Mouse (Mus musculus) liver, embryonic 11.5 days (tissue): ENCODE data around the gene Cutal. TPM values are rescaled to one million over a fixed set of nuclear protein-coding genes. Genes with fewer than 3 reads are reported as not detected.
"Not testable (repeated sequence)": the region's sequence is repeated elsewhere in the genome, so short reads cannot be mapped to it uniquely, and the experiment has no call there.

Source experiments
- ATAC-seq: fragments of 200-750 bp; cut with Nextera tagmentation; replicated peaks from 2 replicates; pipeline ENCODE4 v1.8.0; 2017; ENCODE audit warnings: moderate number of reproducible peaks, mild to moderate bottlenecking, moderate TSS enrichment, moderate library complexity; ENCODE audit not compliant: low FRiP score
- DNase-seq: peaks from one replicate; pipeline ENCODE4 v3.0.0-alpha.2; 2017; ENCODE audit warnings: low spot score
- H3K27ac ChIP-seq: fragments of 300-500 bp; sonication (generic); 2 replicates; pipeline ENCODE4 v1.5.1; 2014; ENCODE audit warnings: mild to moderate bottlenecking, low read depth, low read length, control low read depth
- H3K27me3 ChIP-seq: fragments of 300-500 bp; sonication (generic); replicated peaks from 2 replicates; pipeline ENCODE4 v1.6.1; 2014; ENCODE audit warnings: low read length, mixed read lengths; ENCODE audit not compliant: control insufficient read depth, insufficient read depth
- H3K36me3 ChIP-seq: fragments of 300-500 bp; sonication (generic); 2 replicates; pipeline ENCODE4 v1.6.1; 2014; ENCODE audit warnings: mild to moderate bottlenecking, low read length, moderate library complexity, mixed read lengths; ENCODE audit not compliant: control insufficient read depth, insufficient read depth
- H3K4me1 ChIP-seq: fragments of 300-500 bp; sonication (generic); replicated peaks from 2 replicates; pipeline ENCODE4 v1.6.1; 2014; ENCODE audit warnings: low read length, mixed read lengths; ENCODE audit not compliant: control insufficient read depth, insufficient read depth
- H3K4me2 ChIP-seq: fragments of 300-500 bp; sonication (generic); 2 replicates; pipeline ENCODE4 v1.6.1; 2014; ENCODE audit warnings: mild to moderate bottlenecking, control low read depth, moderate library complexity
- H3K4me3 ChIP-seq: fragments of 300-500 bp; sonication (generic); 2 replicates; pipeline ENCODE4 v1.5.1; 2014; ENCODE audit warnings: low read depth, low read length, control low read depth
- H3K9ac ChIP-seq: fragments of 300-500 bp; sonication (generic); 2 replicates; pipeline ENCODE4 v1.6.1; 2014; ENCODE audit warnings: low read depth, low read length, control low read depth
- H3K9me3 ChIP-seq: fragments of 300-500 bp; sonication (generic); 2 replicates; pipeline ENCODE4 v1.6.1; 2016; ENCODE audit warnings: low read length, inconsistent platforms, mixed read lengths; ENCODE audit not compliant: control insufficient read depth
- WGBS: fragments of 180-500 bp; shearing (Covaris S2); extraction: QIAGEN DNeasy Blood & Tissue Kit; methylation state at CpG from one replicate; pipeline ENCODE4 v1.1.7; 2014; 5-methylcytosine and 5-hydroxymethylcytosine counted together
- polyA plus RNA-seq: library from polyadenylated mRNA; unstranded; fragments of >200 nt; fragmentation: Nextera tagmentation; extraction: Ambion mirVana; gene quantifications from 2 replicates; pipeline ENCODE4 v1.2.1, GENCODE M21; 2014

Gene Cutal
- polyA plus RNA-seq, 1 experiment from 2014 or later = 2.5 TPM

GRCm38 (mm10) chr2:34835669-34836068 is 38.5 kb upstream of the Cutal start:
- WGBS = 60% methylated on average over 3 of the region's 3 CpGs
- Histone ChIP-seq H3K27ac (no peak overlapping the region), H3K4me2 (no peak overlapping the region)

GRCm38 (mm10) chr2:34840143-34840542 is 34.1 kb upstream of the Cutal start:
- not testable (repeated sequence) for H3K4me2 ChIP-seq, H3K27me3 ChIP-seq, H3K4me3 ChIP-seq, H3K4me1 ChIP-seq, DNase-seq, ATAC-seq, H3K36me3 ChIP-seq, H3K27ac ChIP-seq, H3K9ac ChIP-seq, H3K9me3 ChIP-seq
- 79% methylated on average over 5 of the region's 5 CpGs for WGBS

More at GRCm38 (mm10) chr2:34835669-34836068, 38.5 kb upstream of the Cutal start:
- Histone ChIP-seq H3K9ac (no peak overlapping the region), H3K36me3 (no peaks in the 10 kb centered on the region), H3K27me3 (no peaks in the 10 kb centered on the region), H3K4me1 (no peaks in the 10 kb centered on the region), H3K4me3 (no peak overlapping the region), H3K9me3 (no peaks in the 10 kb centered on the region)
- ATAC-seq (no peak), DNase-seq (no peak)

GRCm38 (mm10) chr2:34841706-34842105 is 32.5 kb upstream of the Cutal start:
- Histone ChIP-seq H3K9ac (no peak overlapping the region), H3K4me3 (no peak overlapping the region), H3K9me3 (no peaks in the 10 kb centered on the region), H3K27ac (no peak overlapping the region), H3K36me3 (no peaks in the 10 kb centered on the region), H3K27me3 (no peaks in the 10 kb centered on the region), H3K4me2 (no peak overlapping the region), H3K4me1 (no peaks in the 10 kb centered on the region)
- DNase-seq = no peak
- WGBS = 91% methylated on average over 8 of the region's 8 CpGs
- ATAC-seq = no peak

- no peaks in the 10 kb centered on the region for H3K4me1 ChIP-seq
- no peak overlapping the region for H3K4me2 ChIP-seq
- no peaks in the 10 kb centered on the region for H3K36me3 ChIP-seq
- no peak overlapping the region for H3K4me3 ChIP-seq
- 75% methylated on average over 11 of the region's 11 CpGs for WGBS
- DNase-seq (no peak), ATAC-seq (no peak)
- no peak overlapping the region for H3K27ac ChIP-seq
- H3K9me3 ChIP-seq = no peaks in the 10 kb centered on the region
- H3K9ac ChIP-seq = no peak overlapping the region
- H3K27me3 ChIP-seq = no peaks in the 10 kb centered on the region
These were observed 30.8 kb upstream of the Cutal start for GRCm38 (mm10) chr2:34843211-34843939.

- ATAC-seq (no peak), DNase-seq (no peak)
- Histone ChIP-seq H3K27ac (no peak overlapping the region), H3K27me3 (no peaks in the 10 kb centered on the region), H3K36me3 (peaks cover 24% of the 10 kb centered on the region), H3K4me1 (no peaks in the 10 kb centered on the region), H3K9ac (no peak overlapping the region), H3K9me3 (no peaks in the 10 kb centered on the region), H3K4me3 (no peak overlapping the region), H3K4me2 (no peak overlapping the region)
- WGBS = 74% methylated on average over 1 of the region's 1 CpGs
These were observed 26.5 kb upstream of the Cutal start for GRCm38 (mm10) chr2:34847702-34848101.

GRCm38 (mm10) chr2:34855265-34855664 is 18.9 kb upstream of the Cutal start:
- no peak; the same call in 1 of the 2 replicates for ATAC-seq
- WGBS = 89% methylated on average over 4 of the region's 4 CpGs
- no peak overlapping the region for H3K27ac ChIP-seq
- peaks cover 9% of the 10 kb centered on the region for H3K4me1 ChIP-seq
- no peaks in the 10 kb centered on the region for H3K9me3 ChIP-seq
- H3K9ac ChIP-seq = no peak overlapping the region
- H3K36me3 ChIP-seq = peaks cover 61% of the 10 kb centered on the region
- H3K4me3 ChIP-seq = no peak overlapping the region
- DNase-seq = no peak
- H3K4me2 ChIP-seq = no peak overlapping the region
- H3K27me3 ChIP-seq = no peaks in the 10 kb centered on the region

GRCm38 (mm10) chr2:34857728-34858127 is 16.5 kb upstream of the Cutal start:
- ATAC-seq (peak; percentile 56; the same call in 1 of the 2 replicates), DNase-seq (no peak)
- H3K9ac ChIP-seq = no peak overlapping the region
- no peak overlapping the region for H3K27ac ChIP-seq
- no peaks in the 10 kb centered on the region for H3K27me3 ChIP-seq
- peaks cover 9% of the 10 kb centered on the region for H3K4me1 ChIP-seq
- no peak overlapping the region for H3K4me2 ChIP-seq
- peaks cover 53% of the 10 kb centered on the region for H3K36me3 ChIP-seq
- 67% methylated on average over 8 of the region's 8 CpGs for WGBS
- no peak overlapping the region for H3K4me3 ChIP-seq
- no peaks in the 10 kb centered on the region for H3K9me3 ChIP-seq

GRCm38 (mm10) chr2:34869680-34870079 is 4.5 kb upstream of the Cutal start:
- Histone ChIP-seq H3K4me2 (peak overlapping the region; percentile 88), H3K27ac (peak overlapping the region; percentile 84), H3K9me3 (no peaks in the 10 kb centered on the region), H3K27me3 (peaks cover 12% of the 10 kb centered on the region), H3K9ac (peak overlapping the region; percentile 75), H3K4me1 (peaks cover 20% of the 10 kb centered on the region), H3K4me3 (peak overlapping the region; percentile 82), H3K36me3 (peaks cover 19% of the 10 kb centered on the region)
- WGBS = 19% methylated on average over 5 of the region's 5 CpGs
- ATAC-seq = peak; percentile 80
- peak; percentile 45 for DNase-seq
